Mouse (Mus musculus) frontal cortex, postnatal 14 days (tissue): Measurements from ENCODE around the gene Ywhah.
"Not testable (repeated sequence)": the region's sequence is repeated elsewhere in the genome, so short reads cannot be mapped to it uniquely, and the experiment has no call there.

Experiments
- DNase-seq, 2 experiments: peaks; one replicate each; pipeline ENCODE4 v3.0.0; 2022; ENCODE audit warnings: low spot score in 2 of 2

The Ywhah gene

GRCm38 (mm10) chr5:33011132-33012106 lies 7.2 kb upstream of the Ywhah start:
- no peak for DNase-seq

- DNase-seq, result no peak
Measured at GRCm38 (mm10) chr5:33014096-33014495, 4.5 kb upstream of the Ywhah start.

GRCm38 (mm10) chr5:33015579-33015978 lies 3.0 kb upstream of the Ywhah start:
- no peak for DNase-seq

DNA sequence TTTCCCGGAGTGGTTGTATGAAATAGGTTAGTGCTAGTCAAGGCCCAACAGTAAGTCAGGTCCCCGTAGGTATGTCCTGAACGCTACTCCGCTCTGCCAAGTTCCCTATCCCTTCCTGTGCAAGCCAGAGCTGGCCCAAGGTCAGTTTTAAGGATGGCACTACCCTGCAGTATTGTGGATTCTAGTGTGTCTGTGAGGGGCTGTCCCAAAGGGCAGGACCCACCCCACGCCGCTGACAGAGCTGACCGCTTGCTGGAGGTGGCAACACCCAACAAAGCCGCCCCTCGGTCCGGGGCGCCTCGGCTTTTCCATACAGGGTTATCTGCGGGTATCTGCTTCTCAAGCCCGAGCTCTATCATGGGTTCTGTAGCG lies 441 bp upstream of the Ywhah start:
- DNase-seq, result no peak

- no peak for DNase-seq
Measured at GRCm38 (mm10) chr5:33019426-33019821, 808 bp downstream of the Ywhah start.

- DNase-seq, result no peak
Measured at GRCm38 (mm10) chr5:33021622-33022021, 3.0 kb downstream of the Ywhah start.

DNA sequence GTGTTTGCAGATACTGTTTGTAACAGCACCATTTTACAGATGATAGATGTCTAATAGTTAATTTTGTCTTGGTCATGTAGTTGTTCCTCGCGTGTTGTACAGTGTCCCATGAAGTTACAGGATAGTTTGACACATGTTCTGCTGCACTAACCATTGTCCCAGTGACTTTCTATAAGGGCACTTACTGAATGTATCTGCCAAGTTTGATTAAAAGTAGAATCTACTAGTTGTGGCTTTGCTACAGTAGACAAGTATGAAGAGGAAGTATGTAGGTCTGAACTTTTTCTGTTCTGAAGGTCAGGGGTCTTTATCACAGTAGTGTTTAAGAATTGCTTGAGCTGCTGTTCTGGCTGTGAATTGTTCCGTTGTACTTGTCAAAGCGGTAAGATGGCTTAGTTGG lies 4.7 kb downstream of the Ywhah start:
- no peak for DNase-seq

DNA sequence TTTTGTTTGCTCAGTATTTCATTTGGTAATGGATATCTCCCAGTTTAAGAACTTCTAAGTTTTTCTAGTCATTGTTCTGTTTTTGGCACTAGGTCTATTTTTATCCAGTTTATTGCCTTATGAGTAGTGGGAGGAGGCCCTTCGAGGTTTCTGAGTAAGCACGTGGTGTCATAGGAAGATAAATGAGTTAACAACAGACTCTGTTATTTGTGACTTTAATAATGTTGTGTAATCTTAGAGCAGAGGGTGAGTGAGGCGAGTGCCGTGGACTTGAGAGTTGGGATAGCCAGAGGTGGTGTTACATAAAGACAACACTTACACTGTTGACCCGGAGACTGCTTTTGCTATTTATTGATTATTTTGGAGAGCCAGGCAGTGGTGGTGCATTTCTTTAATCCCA lies 5.9 kb downstream of the Ywhah start:
- no peak for DNase-seq

DNA sequence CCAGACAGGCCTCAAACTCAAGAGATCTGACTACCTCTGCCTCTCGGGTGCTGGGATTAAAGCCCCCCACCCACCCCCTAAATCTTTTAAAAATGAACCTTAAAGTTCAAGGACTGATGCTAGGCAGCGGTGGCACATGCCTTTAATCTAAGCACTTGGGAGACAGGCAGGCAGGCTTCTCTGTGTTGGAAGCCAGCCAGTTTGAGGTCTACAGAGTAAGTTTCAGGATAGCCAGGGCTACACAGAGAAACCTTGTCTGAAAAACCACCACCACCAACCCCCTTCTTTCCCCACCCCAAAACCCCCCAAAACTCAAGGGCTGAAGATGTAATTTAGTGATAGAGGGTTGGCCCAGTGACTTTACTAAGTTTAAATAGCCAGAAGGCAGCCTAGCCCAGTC lies 10.0 kb downstream of the Ywhah start:
- no peak for DNase-seq

DNA sequence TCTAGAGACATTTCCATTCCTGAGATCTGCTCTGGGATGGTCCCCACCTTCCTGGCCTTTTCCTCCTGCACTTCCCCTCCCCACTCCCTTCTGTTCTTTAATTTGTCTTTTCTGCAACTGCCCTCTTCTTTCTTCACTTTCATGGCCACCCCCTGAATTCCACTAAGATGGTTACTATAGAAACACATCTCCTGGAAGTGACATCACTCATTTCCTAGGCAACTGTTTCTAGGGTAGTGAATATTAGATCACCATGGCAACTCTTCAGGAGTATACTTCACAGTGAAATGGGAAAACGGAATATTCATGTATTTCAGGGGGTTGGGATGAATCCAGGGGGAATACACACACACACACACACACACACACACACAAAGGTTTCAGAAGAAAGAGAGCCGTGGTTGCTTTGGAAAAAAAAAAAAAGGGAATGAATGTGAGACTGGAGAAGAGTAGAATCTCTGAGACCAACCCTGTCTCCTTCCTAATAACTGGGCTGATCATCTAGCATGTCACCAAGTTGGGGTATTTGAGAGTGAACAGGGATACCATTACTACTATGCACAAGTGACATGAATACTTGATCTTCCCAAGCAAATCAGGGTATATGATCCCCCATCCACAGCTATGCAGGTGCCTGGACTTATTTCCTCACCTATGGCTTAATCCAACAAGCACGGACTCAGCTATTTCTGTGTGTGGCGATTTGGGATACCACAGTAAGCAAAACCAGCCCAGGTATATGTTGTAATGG lies 12.0 kb downstream of the Ywhah start:
- no peak for DNase-seq

GRCm38 (mm10) chr5:33032036-33032773 lies 13.6 kb downstream of the Ywhah start:
- no peak for DNase-seq

- DNase-seq, result peak; percentile 62 to 78
Measured at GRCm38 (mm10) chr5:33033121-33033520, 14.5 kb downstream of the Ywhah start.

GRCm38 (mm10) chr5:33033633-33034032 lies 15.0 kb downstream of the Ywhah start:
- DNase-seq, result not testable (repeated sequence)

GRCm38 (mm10) chr5:33034100-33034499 lies 15.5 kb downstream of the Ywhah start:
- no peak for DNase-seq

- DNase-seq, result no peak
Measured at GRCm38 (mm10) chr5:33034916-33035315, 16.3 kb downstream of the Ywhah start.

GRCm38 (mm10) chr5:33038656-33039509 lies 20.3 kb downstream of the Ywhah start:
- DNase-seq, result no peak

DNA sequence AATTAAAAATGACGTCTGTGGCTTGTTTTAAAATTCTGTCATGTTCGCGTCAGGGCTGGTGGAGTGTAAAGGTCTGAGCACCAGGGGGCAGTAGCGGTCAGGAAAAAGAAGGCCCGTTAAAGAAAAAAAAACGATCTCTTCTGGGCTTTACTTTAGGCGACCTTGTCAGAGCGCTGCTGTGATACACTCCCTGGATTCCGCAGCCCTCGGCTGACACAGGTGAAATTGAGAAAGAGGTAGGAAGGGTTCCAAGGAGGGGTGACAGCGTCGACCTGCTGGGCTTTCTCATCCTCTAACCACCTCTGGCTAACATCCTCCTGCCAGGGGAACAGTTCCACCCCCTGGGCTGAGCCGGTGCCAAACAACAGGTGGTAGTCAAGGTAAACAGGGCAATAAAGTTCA lies 20.9 kb downstream of the Ywhah start:
- DNase-seq, result peak in 1 of 2 experiments; percentile 56

DNA sequence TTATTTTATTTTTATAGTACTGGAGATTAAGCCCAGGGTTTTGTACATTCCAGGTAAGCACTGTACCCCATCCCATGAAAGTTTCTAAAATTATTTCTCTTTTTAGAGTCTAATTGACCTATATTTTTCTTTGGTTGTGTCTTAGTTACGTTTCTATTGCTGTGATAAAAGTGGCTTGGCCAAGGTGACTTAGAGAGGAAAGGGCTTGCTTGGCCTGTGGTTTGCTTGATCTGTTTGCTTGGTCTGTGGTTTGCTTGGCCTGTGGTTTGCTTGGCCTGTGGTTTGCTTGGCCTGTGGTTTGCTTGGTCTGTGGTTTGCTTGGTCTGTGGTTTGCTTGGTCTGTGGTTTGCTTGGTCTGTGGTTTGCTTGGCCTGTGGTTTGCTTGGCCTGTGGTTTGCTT lies 22.1 kb downstream of the Ywhah start:
- DNase-seq, result not testable (repeated sequence)

DNA sequence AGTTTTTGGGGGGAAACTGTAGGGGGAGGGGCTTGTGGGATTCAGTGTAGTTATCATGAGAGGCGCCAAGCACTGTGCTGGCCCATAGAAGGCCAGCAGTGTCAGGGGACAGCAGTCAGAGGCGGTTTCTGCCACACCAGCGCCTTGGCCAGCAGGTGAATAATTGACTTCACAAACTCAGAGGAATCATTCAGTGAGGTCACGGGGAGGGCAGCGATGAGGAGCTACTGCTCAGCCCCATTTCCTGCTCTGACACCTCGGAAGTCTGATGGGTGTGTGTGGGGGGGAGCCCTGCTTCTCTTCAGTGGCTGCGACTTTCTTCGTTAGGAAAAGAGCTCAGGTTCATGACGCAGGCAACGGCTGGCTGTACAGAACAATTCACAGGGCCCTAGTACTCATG lies 24.8 kb downstream of the Ywhah start:
- no peak for DNase-seq

DNA sequence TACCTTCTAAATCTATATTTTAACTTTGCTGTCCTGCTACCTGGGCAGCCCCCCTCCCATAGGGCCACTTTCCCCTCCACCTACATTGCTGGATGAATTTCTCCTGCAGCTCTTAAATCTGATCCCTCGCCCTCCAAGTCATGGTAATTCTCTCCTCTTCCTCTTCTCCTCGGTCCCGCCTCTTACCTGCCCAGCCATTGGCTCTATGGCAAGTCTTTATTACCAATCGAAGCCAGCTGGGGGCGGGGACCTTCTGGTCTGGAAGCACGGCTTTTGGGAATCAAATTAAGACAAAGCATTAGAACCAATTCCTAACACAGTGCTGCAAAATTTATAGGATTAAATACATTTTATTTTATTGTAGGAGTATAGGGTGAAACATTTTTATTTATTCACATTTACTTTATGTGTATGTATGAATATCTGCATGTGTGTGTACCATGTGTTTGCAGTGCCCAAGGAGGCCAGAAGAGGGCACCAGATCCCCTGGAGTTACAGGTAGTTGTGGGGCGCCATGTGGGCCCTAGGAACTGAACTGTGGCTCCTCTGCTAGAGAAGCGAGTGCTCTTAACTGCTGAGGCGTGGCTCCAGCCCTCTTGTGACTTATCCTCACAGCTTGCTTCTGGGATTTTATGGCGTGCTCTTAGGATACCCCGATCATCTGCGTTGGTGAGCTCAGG lies 26.2 kb downstream of the Ywhah start:
- DNase-seq, result no peak

DNA sequence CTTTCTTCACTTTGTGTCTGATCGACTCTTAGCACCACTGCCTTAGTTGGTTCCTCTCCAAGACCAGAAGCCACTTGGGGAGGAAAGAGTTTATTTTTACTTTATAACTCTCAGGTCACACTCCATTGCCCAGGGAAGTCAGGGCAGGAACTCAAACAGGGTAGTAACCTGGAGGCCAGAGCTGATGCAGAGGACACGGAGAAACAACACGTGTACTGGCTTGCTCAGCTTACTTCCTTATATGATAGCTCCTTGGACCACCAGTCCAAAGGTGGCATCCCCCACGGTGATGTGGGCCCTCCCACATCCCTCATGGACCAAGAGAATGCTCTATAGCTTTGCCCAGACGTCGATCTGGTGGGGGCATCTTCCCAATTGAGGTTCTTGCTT lies 26.7 kb downstream of the Ywhah start:
- DNase-seq, result no peak
